Mouse (Mus musculus): ENCODE results near the gene Kcnc1.

The Kcnc1 gene

DNA sequence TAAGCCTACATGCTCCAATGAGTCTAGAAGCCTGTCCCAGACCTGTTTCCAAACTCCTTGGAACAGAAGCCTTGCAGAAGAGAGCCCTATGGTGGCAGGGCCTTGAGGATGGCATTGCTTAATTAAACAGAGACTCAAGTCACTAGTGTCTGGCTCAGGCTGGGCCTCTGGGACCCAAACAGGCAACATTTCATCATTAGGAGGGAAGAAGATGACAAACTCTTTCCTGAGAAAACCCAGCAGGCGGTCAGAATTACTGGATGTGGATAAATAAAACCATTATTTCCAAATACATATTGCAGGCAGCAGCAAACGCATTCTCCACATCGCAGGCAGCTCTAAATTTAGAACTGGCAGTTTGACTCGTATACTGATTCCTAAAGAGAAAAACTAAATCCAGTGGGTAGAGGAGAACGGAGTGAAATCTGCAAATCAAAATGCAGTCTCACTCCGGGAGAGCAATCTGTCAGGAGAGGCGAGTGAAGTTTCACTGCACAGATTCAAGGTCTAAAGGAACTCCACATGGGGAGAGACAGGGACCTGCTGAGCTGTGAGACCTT is 70.2 kb downstream of the Kcnc1 start:
- DNase-seq (ENCODE audit: low read depth in 1 of 2, low spot score in 2 of 2) = no peak

DNA sequence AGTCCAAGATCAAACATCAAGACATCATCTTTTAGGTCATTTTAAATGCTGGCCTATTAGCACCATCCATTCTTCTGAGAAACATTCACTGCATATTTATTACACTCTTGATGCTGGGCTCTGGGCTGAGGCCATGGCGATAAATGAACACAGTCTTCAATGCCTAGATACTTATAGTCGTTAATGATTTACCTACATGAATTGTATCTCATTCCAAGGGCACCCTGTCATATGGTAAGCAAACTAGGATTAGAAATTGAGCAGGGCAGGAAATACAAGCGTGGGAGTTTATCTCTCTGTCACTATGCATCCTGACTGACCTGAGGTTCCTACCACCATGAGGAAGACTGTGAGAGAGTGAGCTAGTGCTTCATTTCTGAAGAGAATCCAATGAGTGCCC is 73.2 kb downstream of the Kcnc1 start:
- DNase-seq (ENCODE audit: low read depth in 1 of 2, low spot score in 2 of 2) = no peak

DNA sequence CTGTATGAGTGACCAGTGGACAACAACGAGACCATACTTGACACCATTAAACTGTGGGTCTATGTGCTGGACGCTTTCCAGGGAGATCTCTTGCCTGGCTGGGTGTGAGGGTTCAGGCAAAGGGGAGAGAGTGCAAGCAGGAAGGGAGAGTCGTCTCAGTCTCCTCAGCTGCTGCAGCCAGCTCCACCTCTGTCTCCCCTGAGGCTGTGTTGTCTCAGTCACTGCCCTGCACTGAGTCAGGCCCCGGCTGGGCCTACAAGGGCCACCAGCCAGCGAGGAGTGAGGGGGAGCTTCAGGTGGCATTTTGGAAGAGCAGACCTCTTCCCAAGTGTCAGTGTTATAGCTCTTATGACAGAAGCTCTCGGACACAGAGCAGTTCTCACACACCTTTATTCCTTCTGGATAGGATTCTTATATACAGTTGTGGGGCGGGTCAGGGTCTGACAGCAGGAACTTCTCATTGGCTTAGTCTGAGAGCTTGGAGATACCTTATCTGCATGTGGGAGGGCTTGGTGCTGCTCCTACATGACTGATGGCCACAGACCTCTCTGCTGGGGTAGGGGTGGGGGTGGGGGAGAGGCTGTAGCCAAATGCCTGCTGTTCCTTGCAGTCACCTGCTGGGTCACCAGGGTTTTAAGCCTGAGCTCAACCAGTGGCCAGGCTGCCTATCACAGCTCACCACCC is 74.9 kb downstream of the Kcnc1 start:
- no peak for DNase-seq (ENCODE audit: low read depth in 1 of 2, low spot score in 2 of 2)

DNA sequence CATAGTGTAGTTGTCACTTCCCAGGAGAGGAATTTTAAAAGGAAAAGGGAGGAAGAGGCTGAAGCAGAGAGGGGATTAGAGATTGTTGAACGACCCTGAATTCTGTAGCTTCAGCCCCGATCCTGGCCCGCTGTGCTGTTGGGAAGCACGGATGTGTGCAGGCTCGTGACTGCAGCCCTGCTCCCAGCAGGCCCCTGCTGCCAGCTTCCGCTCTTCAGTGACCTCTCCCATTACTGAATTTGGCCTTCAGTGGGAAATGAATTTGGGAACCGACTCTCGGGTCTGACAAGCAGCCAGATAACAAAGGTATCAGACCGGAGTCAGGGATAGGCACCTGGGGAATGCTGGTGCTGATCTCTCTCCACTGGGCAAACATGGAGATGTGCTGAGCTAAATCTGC is 76.8 kb downstream of the Kcnc1 start:
- no peak for DNase-seq (ENCODE audit: low read depth in 1 of 2, low spot score in 2 of 2)

DNA sequence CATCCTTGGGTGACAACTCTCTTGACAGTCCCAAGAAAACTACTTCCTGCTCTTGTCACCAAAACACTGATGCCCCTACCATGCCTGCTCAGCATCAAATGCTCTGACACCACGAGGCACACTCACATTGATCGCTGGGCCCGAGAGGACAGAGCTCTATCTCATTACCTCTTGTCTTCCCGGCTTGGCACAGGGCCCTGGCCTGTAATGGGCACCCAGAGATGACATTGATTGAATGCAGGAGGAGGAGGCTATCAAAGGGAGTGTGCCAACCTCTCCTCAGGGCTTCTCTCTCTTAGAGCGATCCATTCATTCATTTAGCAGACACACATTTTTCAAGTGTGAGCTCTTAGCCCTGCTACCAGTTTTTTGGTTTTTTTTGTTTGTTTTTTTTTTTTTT is 79.2 kb downstream of the Kcnc1 start:
- no peak for DNase-seq (ENCODE audit: low read depth in 1 of 2, low spot score in 2 of 2)

DNA sequence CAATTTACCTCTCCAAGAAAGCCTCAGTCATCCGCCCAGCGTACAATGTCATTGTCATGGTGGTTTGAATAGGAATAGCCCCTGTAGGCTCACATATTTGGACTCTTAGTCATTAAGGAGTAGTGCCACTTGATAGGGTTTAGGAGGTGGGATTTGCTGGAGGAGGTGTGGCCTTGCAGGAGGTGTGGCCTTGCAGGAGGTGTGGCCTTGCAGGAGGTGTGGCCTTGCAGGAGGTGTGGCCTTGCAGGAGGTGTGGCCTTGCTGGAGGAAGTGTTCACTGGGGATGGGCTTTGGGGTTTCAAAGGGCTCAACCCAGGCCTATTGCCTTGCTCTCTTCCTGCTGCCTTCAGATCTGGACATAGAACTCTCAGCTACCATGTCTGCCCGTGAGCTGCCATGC is 81.2 kb downstream of the Kcnc1 start:
- no peak for DNase-seq (ENCODE audit: low read depth in 1 of 2, low spot score in 2 of 2)

DNA sequence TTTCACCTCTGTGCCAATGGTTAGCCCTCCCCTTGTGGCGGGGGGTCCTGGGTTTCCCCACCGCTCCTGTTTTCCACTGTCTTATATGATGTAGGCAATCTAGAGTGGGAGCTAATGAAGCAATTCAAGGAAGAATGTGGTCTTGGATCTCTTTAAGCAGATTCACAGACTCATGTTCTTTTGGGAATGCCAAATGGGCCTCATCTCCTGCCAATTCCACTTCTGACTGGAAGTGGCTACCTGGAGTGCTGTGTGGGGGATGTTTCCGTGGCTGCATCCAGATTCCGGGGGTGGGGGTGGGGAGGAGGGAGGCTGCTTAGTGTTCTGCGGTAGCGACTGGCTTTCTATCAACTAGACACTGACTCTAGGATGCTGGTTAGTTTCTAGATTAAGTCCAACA is 83.5 kb downstream of the Kcnc1 start:
- DNase-seq (ENCODE audit: low read depth in 1 of 2, low spot score in 2 of 2) = no peak

DNA sequence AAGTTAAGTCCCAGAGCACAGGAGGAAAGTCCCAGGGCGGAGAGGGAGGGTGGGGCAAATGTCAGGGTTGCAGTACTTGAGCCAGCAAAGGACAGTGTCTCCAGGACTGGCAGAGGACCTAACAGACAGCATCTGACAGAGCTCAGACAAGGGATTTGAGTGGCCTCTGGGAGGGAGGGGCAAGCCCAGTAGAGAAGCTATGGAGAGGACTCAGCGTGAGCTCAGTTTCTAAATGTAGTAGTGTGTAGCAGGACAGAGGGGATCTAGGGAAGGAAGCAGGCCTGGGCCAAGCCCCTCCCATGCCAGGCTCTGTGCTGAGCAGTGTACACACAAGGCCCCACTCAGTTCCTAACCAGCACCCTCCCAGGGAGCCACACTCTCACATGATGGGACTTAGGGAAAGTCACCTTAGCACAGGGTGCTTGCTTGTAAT is 85.8 kb downstream of the Kcnc1 start:
- DNase-seq (ENCODE audit: low read depth in 1 of 2, low spot score in 2 of 2) = no peak

DNA sequence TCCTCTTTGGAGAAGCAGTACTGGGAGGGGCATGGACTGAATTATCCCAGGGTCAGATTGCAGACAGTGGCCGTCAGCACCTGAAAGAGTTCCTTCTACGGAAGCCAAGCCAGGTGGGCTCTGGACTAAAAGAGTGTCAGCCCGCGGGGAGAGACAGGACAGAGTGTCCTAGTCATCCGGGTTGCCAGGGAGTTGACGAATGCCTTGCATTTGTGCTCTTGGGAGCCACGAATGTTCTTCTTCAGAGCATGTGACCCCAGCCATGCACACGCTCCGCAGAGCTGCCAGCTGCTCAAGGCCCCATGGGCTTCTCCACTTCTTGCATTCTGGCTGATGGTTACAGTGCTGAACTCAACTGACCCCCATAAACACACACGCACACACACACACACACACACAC is 86.8 kb downstream of the Kcnc1 start:
- no peak for DNase-seq (ENCODE audit: low read depth in 1 of 2, low spot score in 2 of 2)

DNA sequence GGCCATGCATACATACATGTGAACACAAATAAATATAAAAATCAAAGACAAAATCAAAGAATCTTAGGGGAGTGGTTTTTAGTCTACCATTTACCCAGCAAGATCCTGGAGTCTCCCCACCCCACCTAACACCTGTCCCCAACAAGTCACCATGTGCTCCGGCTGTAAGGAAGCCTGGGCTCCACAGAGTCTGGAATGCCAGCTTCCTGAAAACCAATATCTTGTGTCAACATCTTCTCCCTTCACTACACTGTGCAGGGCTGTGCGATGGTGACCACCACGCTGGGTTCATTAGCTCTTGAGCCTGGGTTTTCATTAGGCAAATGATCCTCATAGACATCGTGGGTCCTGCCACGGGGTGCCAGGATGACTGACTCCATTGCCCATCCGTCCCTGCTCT is 87.9 kb downstream of the Kcnc1 start:
- DNase-seq (ENCODE audit: low read depth in 1 of 2, low spot score in 2 of 2) = no peak

DNA sequence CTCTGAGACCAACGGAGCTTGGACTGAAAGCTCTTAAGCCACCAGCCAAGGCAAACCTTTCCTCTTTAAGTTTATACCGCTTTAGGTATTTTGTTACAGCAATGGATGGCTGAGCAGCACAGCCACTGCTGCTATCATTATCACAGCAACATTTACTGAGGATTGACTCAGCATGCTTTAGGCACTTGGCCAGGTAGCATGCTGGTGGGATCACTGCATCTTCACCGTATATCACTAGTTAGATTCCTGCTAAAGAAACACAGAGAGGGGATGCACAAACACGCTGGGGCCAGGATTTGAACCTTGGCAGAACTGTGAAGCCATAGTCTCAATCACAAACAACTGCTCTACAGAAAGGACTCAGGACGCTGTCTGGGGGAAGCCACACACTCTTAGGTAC is 90.5 kb downstream of the Kcnc1 start:
- no peak for DNase-seq (ENCODE audit: low read depth in 1 of 2, low spot score in 2 of 2)

DNA sequence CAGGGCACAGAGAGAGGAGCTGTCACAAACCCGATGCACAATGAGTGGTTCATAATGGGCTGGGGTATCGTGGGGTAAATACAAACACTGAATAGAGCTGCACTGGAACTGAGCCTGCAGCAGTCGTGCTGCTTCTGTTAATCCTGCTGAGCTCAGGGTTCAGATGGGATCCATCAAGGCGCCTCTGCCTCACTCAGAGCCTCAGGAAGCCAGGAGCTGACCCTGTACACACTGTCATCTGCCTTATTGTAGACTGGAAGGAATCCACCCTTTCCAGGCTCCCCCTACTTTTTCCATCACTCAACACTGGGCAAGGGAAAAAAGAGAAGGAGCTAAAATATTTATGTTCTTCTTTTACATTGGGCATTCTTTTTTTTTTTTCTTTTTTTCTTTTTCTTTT is 91.1 kb downstream of the Kcnc1 start:
- no peak for DNase-seq (ENCODE audit: low read depth in 1 of 2, low spot score in 2 of 2)
